Mouse (Mus musculus) forebrain, embryonic 16.5 days (tissue): ENCODE results near the gene Lmf1. TPM values are rescaled to one million over a fixed set of nuclear protein-coding genes. Genes with fewer than 3 reads are reported as not detected.
A peak's percentile ranks its signal among the peaks of the same experiment; 100 is the strongest.

ENCODE experiments used
- ATAC-seq: fragments of 200-750 bp; cut with Nextera tagmentation; 2 replicates; pipeline ENCODE4 v1.8.0; 2017; ENCODE audit warnings: mild to moderate bottlenecking, moderate library complexity
- H3K27ac ChIP-seq: fragments of 300-500 bp; sonication (generic); 2 replicates; pipeline ENCODE4 v1.5.1; 2014; ENCODE audit warnings: low read length, control low read depth
- H3K27me3 ChIP-seq: fragments of 300-500 bp; sonication (generic); replicated peaks from 2 replicates; pipeline ENCODE4 v1.6.1; 2014; ENCODE audit warnings: low read length; ENCODE audit not compliant: control insufficient read depth, insufficient read depth
- H3K36me3 ChIP-seq: fragments of 300-500 bp; sonication (generic); 2 replicates; pipeline ENCODE4 v1.6.1; 2014; ENCODE audit not compliant: control insufficient read depth, insufficient read depth
- H3K4me1 ChIP-seq: fragments of 300-500 bp; sonication (generic); replicated peaks from 2 replicates; pipeline ENCODE4 v1.6.1; 2014; ENCODE audit warnings: low read length; ENCODE audit not compliant: control insufficient read depth, insufficient read depth
- H3K4me2 ChIP-seq: fragments of 300-500 bp; sonication (generic); 2 replicates; pipeline ENCODE4 v1.6.1; 2014; ENCODE audit warnings: mild to moderate bottlenecking, low read length, control low read depth
- H3K4me3 ChIP-seq: fragments of 300-500 bp; sonication (generic); replicated peaks from 2 replicates; pipeline ENCODE4 v1.5.1; 2014; ENCODE audit warnings: mild to moderate bottlenecking, low read length, control low read depth
- H3K9ac ChIP-seq: fragments of 300-500 bp; sonication (generic); replicated peaks from 2 replicates; pipeline ENCODE4 v1.6.1; 2014; ENCODE audit warnings: low read depth, low read length, control low read depth
- H3K9me3 ChIP-seq: fragments of 300-500 bp; sonication (generic); 2 replicates; pipeline ENCODE4 v1.6.1; 2016; ENCODE audit warnings: low read length; ENCODE audit not compliant: control insufficient read depth
- WGBS: fragments of 180-500 bp; shearing (Covaris S2); extraction: QIAGEN DNeasy Blood & Tissue Kit; methylation state at CpG from one replicate; pipeline ENCODE4 v1.1.7; 2014; 5-methylcytosine and 5-hydroxymethylcytosine counted together
- polyA plus RNA-seq: library from polyadenylated mRNA; unstranded; fragments of >200 nt; fragmentation: Nextera tagmentation; extraction: Ambion mirVana; gene quantifications from 2 replicates; pipeline ENCODE4 v1.2.1, GENCODE M21; 2015

Gene Lmf1
- polyA plus RNA-seq, 1 experiment from 2014 or later: 19.4 TPM

GRCm38 (mm10) chr17:25592336-25592735 lies 13.5 kb downstream of the Lmf1 start:
- H3K9me3 ChIP-seq: no peaks in the 10 kb centered on the region
- 0 out of 2 replicates have a peak, but pooled peaks cover 2% of the 10 kb centered on the region for H3K36me3 ChIP-seq

GRCm38 (mm10) chr17:25593411-25594261 lies 14.8 kb downstream of the Lmf1 start:
- no peaks in the 10 kb centered on the region for H3K4me1 ChIP-seq
- no peak overlapping the region for H3K4me3 ChIP-seq
- H3K27me3 ChIP-seq: no peaks in the 10 kb centered on the region
- H3K4me2 ChIP-seq: no peak overlapping the region
- 0 out of 2 replicates have a peak, but pooled peaks cover 2% of the 10 kb centered on the region for H3K36me3 ChIP-seq
- no peak for ATAC-seq
- no peak overlapping the region for H3K27ac ChIP-seq
- H3K9me3 ChIP-seq: no peaks in the 10 kb centered on the region
- WGBS: 48% methylated on average over 22 of the region's 22 CpGs
- 0 out of 2 replicates have a peak overlapping the region, but pooled peaks have one; percentile 8 for H3K9ac ChIP-seq

More at GRCm38 (mm10) chr17:25592336-25592735, 13.5 kb downstream of the Lmf1 start:
- Histone ChIP-seq H3K27me3 (no peaks in the 10 kb centered on the region), H3K4me2 (no peak overlapping the region), H3K9ac (no peak overlapping the region), H3K4me3 (no peak overlapping the region), H3K4me1 (no peaks in the 10 kb centered on the region), H3K27ac (no peak overlapping the region)
- 92% methylated on average over 6 of the region's 6 CpGs for WGBS
- no peak for ATAC-seq

GRCm38 (mm10) chr17:25595495-25595894 lies 16.6 kb downstream of the Lmf1 start:
- 88% methylated on average over 5 of the region's 5 CpGs for WGBS
- 0 out of 2 replicates have a peak, but pooled peaks cover 2% of the 10 kb centered on the region for H3K36me3 ChIP-seq
- no peak overlapping the region for H3K4me2 ChIP-seq
- no peak overlapping the region for H3K9ac ChIP-seq
- no peaks in the 10 kb centered on the region for H3K4me1 ChIP-seq
- no peak overlapping the region for H3K4me3 ChIP-seq
- no peak for ATAC-seq
- H3K27ac ChIP-seq: no peak overlapping the region
- H3K9me3 ChIP-seq: no peaks in the 10 kb centered on the region
- no peaks in the 10 kb centered on the region for H3K27me3 ChIP-seq

- Histone ChIP-seq H3K9ac (no peak overlapping the region), H3K9me3 (no peaks in the 10 kb centered on the region), H3K27me3 (no peaks in the 10 kb centered on the region), H3K27ac (no peak overlapping the region), H3K4me1 (no peaks in the 10 kb centered on the region), H3K36me3 (0 out of 2 replicates have a peak, but pooled peaks cover 2% of the 10 kb centered on the region), H3K4me2 (no peak overlapping the region), H3K4me3 (no peak overlapping the region)
- no peak for ATAC-seq
- WGBS: 69% methylated on average over 3 of the region's 3 CpGs
Observed at GRCm38 (mm10) chr17:25597537-25597936, 18.7 kb downstream of the Lmf1 start.

GRCm38 (mm10) chr17:25602366-25602765 lies 23.5 kb downstream of the Lmf1 start:
- ATAC-seq: no peak

GRCm38 (mm10) chr17:25604234-25604633 lies 25.3 kb downstream of the Lmf1 start:
- WGBS: 59% methylated on average over 5 of the region's 5 CpGs
- Histone ChIP-seq H3K9me3 (no peaks in the 10 kb centered on the region), H3K9ac (no peak overlapping the region), H3K4me3 (no peak overlapping the region), H3K27me3 (no peaks in the 10 kb centered on the region), H3K36me3 (no peaks in the 10 kb centered on the region), H3K27ac (no peak overlapping the region), H3K4me2 (no peak overlapping the region), H3K4me1 (peaks cover 17% of the 10 kb centered on the region)
- ATAC-seq: no peak

More at GRCm38 (mm10) chr17:25602366-25602765, 23.5 kb downstream of the Lmf1 start:
- Histone ChIP-seq H3K4me1 (peaks cover 4% of the 10 kb centered on the region; the same call in 1 of the 2 replicates), H3K36me3 (no peaks in the 10 kb centered on the region), H3K4me2 (no peak overlapping the region), H3K9me3 (no peaks in the 10 kb centered on the region), H3K27me3 (no peaks in the 10 kb centered on the region), H3K9ac (no peak overlapping the region), H3K4me3 (no peak overlapping the region), H3K27ac (no peak overlapping the region)
- WGBS: 71% methylated on average over 8 of the region's 8 CpGs

- no peak overlapping the region for H3K4me3 ChIP-seq
- H3K4me1 ChIP-seq: peaks cover 35% of the 10 kb centered on the region
- H3K27ac ChIP-seq: peak overlapping the region; percentile 80
- no peaks in the 10 kb centered on the region for H3K9me3 ChIP-seq
- no peak overlapping the region for H3K4me2 ChIP-seq
- H3K9ac ChIP-seq: no peak overlapping the region
- 73% methylated on average over 11 of the region's 11 CpGs for WGBS
- H3K27me3 ChIP-seq: no peaks in the 10 kb centered on the region
- no peaks in the 10 kb centered on the region for H3K36me3 ChIP-seq
- no peak for ATAC-seq
Observed at GRCm38 (mm10) chr17:25608137-25608785, 29.4 kb downstream of the Lmf1 start.

- ATAC-seq: peak; percentile 45; the same call in 1 of the 2 replicates
- Histone ChIP-seq H3K4me3 (no peak overlapping the region), H3K36me3 (no peaks in the 10 kb centered on the region; the same call in 1 of the 2 replicates), H3K27me3 (no peaks in the 10 kb centered on the region), H3K9ac (peak overlapping the region; percentile 32; the same call in 1 of the 2 replicates), H3K9me3 (no peaks in the 10 kb centered on the region), H3K4me2 (no peak overlapping the region), H3K27ac (peak overlapping the region; percentile 80), H3K4me1 (peaks cover 35% of the 10 kb centered on the region)
- WGBS: 33% methylated on average over 10 of the region's 10 CpGs
Observed at GRCm38 (mm10) chr17:25608821-25609505, 30.1 kb downstream of the Lmf1 start.

GRCm38 (mm10) chr17:25609506-25609828 lies 30.6 kb downstream of the Lmf1 start:
- Histone ChIP-seq H3K36me3 (no peaks in the 10 kb centered on the region; the same call in 1 of the 2 replicates), H3K9ac (0 out of 2 replicates have a peak overlapping the region, but pooled peaks have one; percentile 22), H3K27me3 (no peaks in the 10 kb centered on the region), H3K4me3 (no peak overlapping the region), H3K27ac (peak overlapping the region; percentile 80), H3K4me2 (no peak overlapping the region), H3K4me1 (peaks cover 35% of the 10 kb centered on the region), H3K9me3 (no peaks in the 10 kb centered on the region)
- WGBS: 19% methylated on average over 3 of the region's 3 CpGs
- ATAC-seq: peak; percentile 71
